Mouse (Mus musculus) NIH3T3 (cell line): ENCODE measurements around the gene Olfr508.
"Not testable (repeated sequence)": the region's sequence is repeated elsewhere in the genome, so short reads cannot be mapped to it uniquely, and the experiment has no call there.

Experiments
- DNase-seq: peaks from one replicate; pipeline ENCODE4 v3.0.0-alpha.2; 2012; ENCODE audit warnings: low read depth

Olfr508 gene

GRCm38 (mm10) chr7:108629694-108630093 is at the start of gene Olfr508:
TSS of gene Olfr508 (plus strand) at chr7:108629994.
- DNase-seq, result no peak

- DNase-seq, result no peak
Observed at GRCm38 (mm10) chr7:108589797-108590196, 40.0 kb upstream of the Olfr508 start.

- DNase-seq, result not testable (repeated sequence)
Observed at GRCm38 (mm10) chr7:108601916-108602315, 27.9 kb upstream of the Olfr508 start.

DNA sequence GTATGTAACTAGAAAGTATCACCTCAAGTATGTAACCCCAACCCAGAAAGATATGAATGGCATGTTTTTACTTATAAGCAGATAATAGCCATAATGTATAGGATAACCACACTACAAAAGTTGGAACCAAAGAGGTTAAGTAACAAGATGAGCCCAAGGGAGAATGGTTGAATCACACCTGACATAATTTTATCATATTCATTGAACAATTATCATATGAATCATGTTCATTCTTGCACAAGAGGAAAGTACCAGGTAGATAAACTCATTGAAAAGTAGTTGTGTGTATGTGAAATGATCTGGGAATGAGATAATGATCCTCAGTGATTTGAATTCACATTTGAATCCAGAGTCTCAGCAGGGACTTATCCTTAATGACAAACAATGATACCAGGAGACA is 19.3 kb upstream of the Olfr508 start, which contains the start of gene Olfr506:
Gene Olfr506, plus strand, starts transcription at position 301 of the 400 bp plus-strand sequence.
- no peak for DNase-seq

DNA sequence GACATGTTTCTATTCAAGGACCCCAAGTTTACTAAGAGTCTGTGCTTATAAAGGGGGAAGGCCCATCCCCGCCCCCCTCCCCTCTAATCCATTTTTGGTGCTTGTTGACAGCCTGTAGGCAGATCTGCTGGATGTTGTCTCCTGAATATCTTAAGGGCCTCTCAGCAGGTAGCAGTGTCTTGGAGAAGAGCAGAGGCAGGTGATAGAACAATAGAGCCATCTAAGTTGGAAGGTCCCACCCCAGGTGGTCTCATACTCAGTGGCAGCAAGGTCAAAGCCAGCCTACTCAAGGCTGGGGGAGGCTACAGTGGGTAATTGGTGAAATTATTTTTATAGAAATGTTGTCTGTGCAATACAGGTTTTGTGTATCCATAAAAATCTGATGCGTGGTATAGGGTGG is 15.7 kb upstream of the Olfr508 start:
- no peak for DNase-seq

GRCm38 (mm10) chr7:108616781-108617180 is 13.0 kb upstream of the Olfr508 start:
- not testable (repeated sequence) for DNase-seq

GRCm38 (mm10) chr7:108621514-108621913 is 8.3 kb upstream of the Olfr508 start, which contains the start of gene Olfr507:
TSS of gene Olfr507 (plus strand) at chr7:108621814.
- DNase-seq, result no peak

GRCm38 (mm10) chr7:108651806-108652205 is 22.0 kb downstream of the Olfr508 start, which contains the start of gene Olfr509:
TSS of gene Olfr509 (minus strand) at chr7:108651906.
- no peak for DNase-seq

- no peak for DNase-seq
Observed at GRCm38 (mm10) chr7:108662419-108662818, 32.6 kb downstream of the Olfr508 start.

- no peak for DNase-seq
Observed at GRCm38 (mm10) chr7:108666118-108666517, 36.3 kb downstream of the Olfr508 start, which contains the start of gene Olfr510. TSS of gene Olfr510 (plus strand) at chr7:108666418.

- no peak for DNase-seq
Observed at GRCm38 (mm10) chr7:108671058-108671457, 41.3 kb downstream of the Olfr508 start.

GRCm38 (mm10) chr7:108678886-108679285 is 49.1 kb downstream of the Olfr508 start:
- DNase-seq, result no peak
